Mouse (Mus musculus): ENCODE measurements around the gene Mttp.

GRCm38 (mm10) chr3:138067288-138067687 is 77.5 kb downstream of the Mttp start, which contains the start of gene Gm5105:
- TF ChIP-seq CTCF (IDR thresholded peaks at IDR 0.05; ENCODE audit: borderline replicate concordance, control insufficient read depth, extremely low read depth, insufficient read depth, low read length, poor library complexity) (no peak), POLR2A (IDR thresholded peaks at IDR 0.05; ENCODE audit: control insufficient read depth, extremely low read depth, insufficient read depth, low read length, poor library complexity) (no peak)
